15 mouse cellular contexts compared by ENCODE assay signal in genomic region chr11:94930151-94930550, GRCm38 (mm10). TPM values are rescaled to one million over a fixed set of nuclear protein-coding genes. Genes with fewer than 3 reads are reported as not detected.
DNase-seq lines count a peak whose midpoint lies in the region; ATAC-seq lines count a peak whose summit lies in the region.
"Had no signal": no experiment of that assay in that cellular context is flagged by ENCODE, and none has a peak within 500 bp of the region (broad histone marks: within the 10 kb centered on the region; RNA-seq: fewer than 3 reads in every experiment).

No protein-coding gene starts in this region.

- H3K4me1 ChIP-seq in hindbrain, embryonic 10.5 days (replicated peaks) = peaks cover 63% of the 10 kb centered on the region
- 0 out of 2 replicates have a peak, but pooled peaks cover 5% of the 10 kb centered on the region for H3K4me1 ChIP-seq in hindbrain, embryonic 14.5 days (replicated peaks; ENCODE audit: control insufficient read depth, insufficient read depth, low read length)
- H3K4me1 ChIP-seq in embryonic facial prominence, embryonic 13.5 days = peaks cover 79% of the 10 kb centered on the region
- peaks cover 76% of the 10 kb centered on the region for H3K4me1 ChIP-seq in limb, embryonic 15.5 days

- H3K27ac ChIP-seq in hindbrain, embryonic 10.5 days = peak overlapping the region; percentile 79
- H3K27ac ChIP-seq in hindbrain, embryonic 14.5 days = no peak overlapping the region
- H3K27ac ChIP-seq in embryonic facial prominence, embryonic 13.5 days = peak overlapping the region; percentile 96
- H3K27ac ChIP-seq in limb, embryonic 15.5 days = peak overlapping the region; percentile 95
- H3K27ac ChIP-seq: hindbrain, embryonic 13.5 days had no signal

- H3K27me3 ChIP-seq in hindbrain, embryonic 10.5 days (ENCODE audit: insufficient read depth, poor library complexity, severe bottlenecking) = peaks cover 54% of the 10 kb centered on the region
- peaks cover 29% of the 10 kb centered on the region for H3K27me3 ChIP-seq in hindbrain, embryonic 14.5 days (ENCODE audit: control insufficient read depth, insufficient read depth, low read length)
- no peaks in the 10 kb centered on the region for H3K27me3 ChIP-seq in embryonic facial prominence, embryonic 13.5 days
- H3K27me3 ChIP-seq in limb, embryonic 15.5 days = no peaks in the 10 kb centered on the region

- WGBS in hindbrain, embryonic 10.5 days = 45% methylated on average over 4 of the region's 4 CpGs
- WGBS in hindbrain, embryonic 14.5 days = 60% methylated on average over 4 of the region's 4 CpGs
- 24% methylated on average over 4 of the region's 4 CpGs for WGBS in embryonic facial prominence, embryonic 13.5 days
- WGBS in limb, embryonic 15.5 days = 29% methylated on average over 4 of the region's 4 CpGs

- peak; percentile 23 for DNase-seq in hindbrain, embryonic 10.5 days (ENCODE audit: low spot score)
- DNase-seq in hindbrain, embryonic 14.5 days (ENCODE audit: low spot score) = no peak
- peak; percentile 35 for DNase-seq in MN1 (ENCODE audit: low spot score)
- no peak for DNase-seq in right cerebral cortex, postnatal 25 days
- no peak for DNase-seq in lung, postnatal 14 days
- DNase-seq: cerebellum, postnatal 10 days; gastrocnemius, postnatal 10 days; lung, adult 2 months; midbrain, embryonic 14.5 days; right cerebral cortex, postnatal 4 days; thymus, adult 18-20 months had no signal

- no peak overlapping the region for H3K4me2 ChIP-seq in hindbrain, embryonic 14.5 days (replicated peaks)
- no peak overlapping the region for H3K4me2 ChIP-seq in embryonic facial prominence, embryonic 13.5 days
- H3K4me2 ChIP-seq in limb, embryonic 15.5 days = no peak overlapping the region
- H3K4me2 ChIP-seq: hindbrain, embryonic 13.5 days had no signal

- H3K36me3 ChIP-seq in hindbrain, embryonic 10.5 days = no peaks in the 10 kb centered on the region
- no peaks in the 10 kb centered on the region for H3K36me3 ChIP-seq in hindbrain, embryonic 14.5 days (replicated peaks; ENCODE audit: control insufficient read depth, insufficient read depth)
- no peaks in the 10 kb centered on the region for H3K36me3 ChIP-seq in embryonic facial prominence, embryonic 13.5 days
- no peaks in the 10 kb centered on the region for H3K36me3 ChIP-seq in limb, embryonic 15.5 days
- H3K36me3 ChIP-seq: hindbrain, embryonic 13.5 days had no signal

- no peak for ATAC-seq in hindbrain, embryonic 14.5 days (ENCODE audit: low FRiP score)
- no peak for ATAC-seq in embryonic facial prominence, embryonic 13.5 days (ENCODE audit: insufficient number of reproducible peaks, insufficient read depth, low FRiP score, low TSS enrichment, low read depth)
- ATAC-seq in limb, embryonic 15.5 days (ENCODE audit: insufficient number of reproducible peaks, low FRiP score, low TSS enrichment, low read depth) = no peak

- no peaks in the 10 kb centered on the region for H3K9me3 ChIP-seq in hindbrain, embryonic 10.5 days
- H3K9me3 ChIP-seq in hindbrain, embryonic 14.5 days (ENCODE audit: control insufficient read depth, low read length) = no peaks in the 10 kb centered on the region
- no peaks in the 10 kb centered on the region for H3K9me3 ChIP-seq in embryonic facial prominence, embryonic 13.5 days
- no peaks in the 10 kb centered on the region for H3K9me3 ChIP-seq in limb, embryonic 15.5 days
- H3K9me3 ChIP-seq: hindbrain, embryonic 13.5 days had no signal

- no peak overlapping the region for H3K9ac ChIP-seq in hindbrain, embryonic 14.5 days
- H3K9ac ChIP-seq in embryonic facial prominence, embryonic 13.5 days = peak overlapping the region; percentile 2; the same call in 1 of the 2 replicates
- no peak overlapping the region for H3K9ac ChIP-seq in limb, embryonic 15.5 days
- H3K9ac ChIP-seq: hindbrain, embryonic 13.5 days had no signal

- H3K4me3 ChIP-seq in hindbrain, embryonic 10.5 days = no peak overlapping the region
- H3K4me3 ChIP-seq in hindbrain, embryonic 14.5 days (replicated peaks; ENCODE audit: low read length) = no peak overlapping the region
- no peak overlapping the region for H3K4me3 ChIP-seq in embryonic facial prominence, embryonic 13.5 days
- H3K4me3 ChIP-seq in limb, embryonic 15.5 days = no peak overlapping the region
- H3K4me3 ChIP-seq: hindbrain, embryonic 13.5 days had no signal

RNA-seq across cellular contexts. Expression of gene Col1a1, which starts 5.9 kb away (rescaled TPM):
- polyA plus RNA-seq in hindbrain, embryonic 10.5 days (2016; fragmentation: Nextera tagmentation; extraction: Ambion mirVana) = 98.1 and 193 TPM in 2 replicates
- 125 and 157 TPM in 2 replicates for polyA plus RNA-seq in hindbrain, embryonic 14.5 days (2014; fragmentation: Nextera tagmentation; extraction: Ambion mirVana)
- polyA plus RNA-seq in embryonic facial prominence, embryonic 13.5 days (2015; fragmentation: Nextera tagmentation; extraction: Ambion mirVana) = 1,060 and 1,259 TPM in 2 replicates
- polyA plus RNA-seq in limb, embryonic 15.5 days (2015; fragmentation: Nextera tagmentation; extraction: Ambion mirVana) = 4,882 and 5,832 TPM in 2 replicates

RNA-seq across cellular contexts. Expression of gene Hils1, which starts 37.2 kb away (rescaled TPM):
- polyA plus RNA-seq in hindbrain, embryonic 10.5 days (2016; fragmentation: Nextera tagmentation; extraction: Ambion mirVana) = not detected in 2 replicates
- polyA plus RNA-seq in hindbrain, embryonic 14.5 days (2014; fragmentation: Nextera tagmentation; extraction: Ambion mirVana) = not detected in 2 replicates
- polyA plus RNA-seq in embryonic facial prominence, embryonic 13.5 days (2015; fragmentation: Nextera tagmentation; extraction: Ambion mirVana) = not detected in 2 replicates
- polyA plus RNA-seq in limb, embryonic 15.5 days (2015; fragmentation: Nextera tagmentation; extraction: Ambion mirVana) = 0.42 TPM in 1 of 2 replicates, not detected in the other
- polyA plus RNA-seq: hindbrain, embryonic 13.5 days; large intestine, adult 2 months; lung, adult 2 months; midbrain, embryonic 14.5 days had no signal

RNA-seq across cellular contexts. Expression of gene Sgca, which starts 46.0 kb away (rescaled TPM):
- 0.10 TPM in 1 of 2 replicates, not detected in the other for polyA plus RNA-seq in hindbrain, embryonic 10.5 days (2016; fragmentation: Nextera tagmentation; extraction: Ambion mirVana)
- 0.17 TPM in 1 of 2 replicates, not detected in the other for polyA plus RNA-seq in hindbrain, embryonic 14.5 days (2014; fragmentation: Nextera tagmentation; extraction: Ambion mirVana)
- polyA plus RNA-seq in embryonic facial prominence, embryonic 13.5 days (2015; fragmentation: Nextera tagmentation; extraction: Ambion mirVana) = 1.1 and 1.5 TPM in 2 replicates
- 7.5 and 18.9 TPM in 2 replicates for polyA plus RNA-seq in limb, embryonic 15.5 days (2015; fragmentation: Nextera tagmentation; extraction: Ambion mirVana)
- polyA plus RNA-seq: midbrain, embryonic 14.5 days had no signal

Comparison
In these comparisons a context has a peak if more than half of its experiments do, and no peak if none do; other contexts are left out.
1. DNase-seq: peak in hindbrain, embryonic 10.5 days (single experiment) and MN1 (single experiment); none in hindbrain, embryonic 14.5 days (single experiment), right cerebral cortex, postnatal 25 days (single experiment) and lung, postnatal 14 days (single experiment).